Mouse (Mus musculus): ENCODE data around the gene Defb6.

Gene Defb6

DNA sequence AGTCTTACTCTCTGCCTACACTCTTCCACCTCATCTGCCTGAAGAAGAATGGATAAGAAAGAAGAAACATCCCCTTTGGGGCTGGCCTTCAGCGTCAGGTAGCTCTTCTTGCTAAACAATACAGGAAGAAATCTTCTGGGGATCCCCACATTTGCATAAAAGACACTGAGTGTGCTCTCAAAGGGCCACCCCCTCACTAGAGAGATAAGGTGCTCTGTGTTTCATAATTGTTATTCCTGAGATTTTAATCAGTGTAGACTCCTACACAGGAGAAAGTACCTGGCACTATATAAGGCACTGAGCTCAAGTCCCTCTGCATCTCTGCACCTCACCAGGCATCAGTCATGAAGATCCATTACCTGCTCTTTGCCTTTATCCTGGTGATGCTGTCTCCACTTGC lies at the start of gene Defb6:
Defb6 (plus strand) TSS at position 318 of the 400 bp plus-strand sequence.
- DNase-seq (ENCODE audit: low spot score in 2 of 2), result no peak

DNA sequence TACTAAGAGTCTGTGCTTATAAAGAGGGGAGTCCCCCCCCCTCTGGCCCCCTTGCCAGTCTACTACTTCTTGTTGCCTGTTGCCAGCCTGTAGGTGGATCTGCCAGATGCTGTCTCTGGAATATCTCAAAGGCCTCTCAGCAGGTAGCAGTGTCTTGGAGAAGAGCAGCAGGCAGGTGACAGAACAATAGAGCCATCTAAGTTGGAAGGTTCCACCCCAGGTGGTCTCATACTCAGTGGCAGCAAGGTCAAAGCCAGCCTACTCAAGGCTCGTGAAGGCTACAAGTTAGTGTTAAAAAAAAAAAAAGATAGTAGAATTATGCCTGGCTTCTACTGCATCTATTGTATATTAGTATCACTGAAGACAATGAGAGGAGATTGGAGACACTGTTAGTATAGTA lies 12.8 kb downstream of the Defb6 start:
- no peak for DNase-seq (ENCODE audit: low spot score in 2 of 2)

DNA sequence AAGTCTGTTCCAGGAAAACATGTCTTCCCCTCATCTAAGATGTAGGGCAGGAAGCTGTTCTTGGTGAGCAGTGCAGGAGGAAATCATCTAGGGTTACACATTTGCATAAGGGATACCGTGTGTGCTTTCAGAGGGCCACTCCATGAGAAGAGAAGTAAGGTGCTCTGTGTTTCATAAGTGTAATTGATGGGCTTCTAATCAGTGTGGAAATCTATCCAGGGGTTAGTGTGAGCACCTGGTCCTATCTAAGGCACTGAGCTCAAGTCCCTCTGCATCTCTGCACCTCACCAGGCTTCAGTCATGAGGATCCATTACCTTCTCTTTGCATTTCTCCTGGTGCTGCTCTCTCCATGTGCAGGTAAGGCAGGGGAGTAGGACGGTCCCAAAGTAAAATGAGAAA lies 14.3 kb downstream of the Defb6 start, which contains the start of gene Defb46:
Defb46 (plus strand) TSS at position 301 of the 400 bp plus-strand sequence.
- DNase-seq (ENCODE audit: low spot score in 2 of 2), result no peak

DNA sequence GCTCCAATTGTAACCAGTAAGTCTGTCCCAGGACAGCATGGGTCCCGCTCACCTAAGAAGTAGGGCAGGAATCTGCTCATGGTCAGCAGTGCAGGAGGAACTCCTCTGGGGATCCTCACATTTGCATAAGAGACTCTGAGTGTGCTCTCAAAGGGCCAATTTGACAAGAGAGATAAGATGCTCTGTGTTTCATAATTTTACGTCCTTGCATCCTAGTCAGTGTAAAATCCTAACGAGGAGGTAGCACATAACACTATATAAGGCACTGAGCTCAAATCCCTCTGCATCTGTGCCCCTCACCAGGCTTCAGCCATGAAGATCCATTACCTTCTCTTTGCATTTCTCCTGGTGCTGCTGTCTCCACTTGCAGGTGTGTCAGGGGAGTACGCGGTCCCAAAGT lies 22.0 kb downstream of the Defb6 start, which contains the start of gene Defb5:
Defb5 (plus strand) TSS at position 301 of the 400 bp plus-strand sequence.
- DNase-seq (ENCODE audit: low spot score in 2 of 2), result no peak

DNA sequence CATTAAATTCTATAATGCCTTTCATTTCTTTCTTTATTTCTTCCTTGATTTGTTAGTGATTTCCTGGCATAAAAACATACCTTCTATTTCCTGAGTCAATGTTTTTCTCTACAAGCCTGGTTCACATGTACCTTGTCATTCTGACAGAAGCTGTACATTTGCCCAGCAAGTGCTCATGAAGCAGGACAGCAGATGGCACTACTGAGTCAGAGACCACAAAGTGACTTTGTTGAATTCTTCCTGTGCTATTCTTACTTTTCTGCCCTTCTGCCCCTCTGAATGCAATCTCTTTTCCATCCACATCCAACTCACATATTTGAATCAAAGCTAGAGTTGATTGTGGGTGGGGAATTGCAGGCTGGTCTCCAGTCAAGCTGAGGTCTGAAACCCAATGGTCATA lies 32.9 kb downstream of the Defb6 start:
- DNase-seq (ENCODE audit: low spot score in 2 of 2), result no peak

DNA sequence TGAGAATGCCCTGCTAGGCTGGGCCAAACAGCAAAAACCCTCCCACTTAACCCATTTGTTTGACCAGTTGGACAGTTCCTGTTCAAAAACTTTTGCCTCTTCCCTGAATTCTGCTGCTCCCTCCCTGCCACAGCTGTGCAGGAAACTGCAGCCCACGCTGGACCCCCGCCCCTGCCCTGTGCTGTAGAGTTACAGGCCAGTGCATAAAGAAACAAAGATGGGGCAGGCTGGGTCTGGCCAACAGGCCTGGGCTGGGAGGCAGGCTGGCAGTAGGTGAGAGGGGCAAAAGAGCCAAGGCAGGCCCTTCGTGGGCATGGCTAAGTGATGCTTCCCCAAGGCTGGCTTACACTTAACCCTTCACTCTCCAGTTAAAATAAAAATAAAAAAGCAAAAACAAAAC lies 34.4 kb downstream of the Defb6 start:
- DNase-seq (ENCODE audit: low spot score in 2 of 2), result no peak
